Mouse (Mus musculus): ENCODE data around the gene Ntn1. TPM values are rescaled to one million over a fixed set of nuclear protein-coding genes. Genes with fewer than 3 reads are reported as not detected.
A peak's percentile ranks its signal among the peaks of the same experiment; 100 is the strongest.

Gene Ntn1
- polyA plus RNA-seq, 1 experiment from 2014 or later = 67.1 TPM

- H3K27me3 ChIP-seq = no peaks in the 10 kb centered on the region
- CTCF ChIA-PET = interaction anchor here (0.9 to 1.2 kb wide), 2 partner anchors 10 to 98 kb away, joined by 3 to 4 read pairs; no protein-coding TSS in a partner anchor
- in situ Hi-C loops (cut with MboI; ENCODE audit: low pct_unique_long_range_greater_than_20kb) = loop anchor here (5.0 kb wide), 2 partner anchors 43 to 118 kb away; no protein-coding TSS in a partner anchor
- POLR2A ChIA-PET = no interaction called here
- ATAC-seq = no peak
- no peak for DNase-seq (ENCODE audit: low read depth, low spot score)
- no peak for TF ChIP-seq CTCF (IDR thresholded peaks at IDR 0.05)
Measured at GRCm38 (mm10) chr11:68434697-68435096, 34.1 kb upstream of the Ntn1 start.

GRCm38 (mm10) chr11:68433534-68433933, 32.9 kb upstream of the Ntn1 start:
- no peak for DNase-seq (ENCODE audit: low read depth, low spot score)
- TF ChIP-seq CTCF (IDR thresholded peaks at IDR 0.05) = no peak
- no peak for ATAC-seq
- H3K27me3 ChIP-seq = no peaks in the 10 kb centered on the region
- POLR2A ChIA-PET = interaction anchor here (0.7 kb wide), 1 partner anchor 26 kb away, joined by 6 read pairs; no protein-coding TSS in a partner anchor
- in situ Hi-C loops (cut with MboI; ENCODE audit: low pct_unique_long_range_greater_than_20kb) = no loop called here
- CTCF ChIA-PET = interaction anchor here (0.9 to 1.8 kb wide), 3 partner anchors 9 to 51 kb away, joined by 3 to 11 read pairs (median 5); no protein-coding TSS in a partner anchor

- H3K27me3 ChIP-seq = no peaks in the 10 kb centered on the region
- ATAC-seq (peak; percentile 6), DNase-seq (ENCODE audit: low read depth, low spot score) (no peak)
- no peak for TF ChIP-seq CTCF (IDR thresholded peaks at IDR 0.05)
- ChIA-PET POLR2A (interaction anchor here (0.7 kb wide), 1 partner anchor 25 kb away, joined by 6 read pairs; no protein-coding TSS in a partner anchor), CTCF (interaction anchor here (0.9 to 2.4 kb wide), 6 partner anchors 24 to 116 kb away, joined by 3 to 11 read pairs (median 6); no protein-coding TSS in a partner anchor)
- in situ Hi-C loops (cut with MboI; ENCODE audit: low pct_unique_long_range_greater_than_20kb) = no loop called here
Measured at GRCm38 (mm10) chr11:68432361-68433021, 31.9 kb upstream of the Ntn1 start.

- ChIA-PET POLR2A (no interaction called here), CTCF (interaction anchor here (0.9 to 2.4 kb wide), 7 partner anchors 23 to 117 kb away, joined by 3 to 11 read pairs (median 5); no protein-coding TSS in a partner anchor)
- DNase-seq (ENCODE audit: low read depth, low spot score) (peak; percentile 12), ATAC-seq (peak; percentile 82)
- in situ Hi-C loops (cut with MboI; ENCODE audit: low pct_unique_long_range_greater_than_20kb) = no loop called here
- peak; percentile 84 for TF ChIP-seq CTCF (IDR thresholded peaks at IDR 0.05)
- H3K27me3 ChIP-seq = no peaks in the 10 kb centered on the region
Measured at GRCm38 (mm10) chr11:68431699-68432360, 31.2 kb upstream of the Ntn1 start, which contains the start of gene Pik3r5. Gene Pik3r5 (plus strand): TSS chr11:68432121.

GRCm38 (mm10) chr11:68430662-68431061, 30.0 kb upstream of the Ntn1 start:
- ChIA-PET CTCF (interaction anchor here (1.1 to 2.2 kb wide), 2 partner anchors 51 to 118 kb away, joined by 3 to 6 read pairs; no protein-coding TSS in a partner anchor), POLR2A (no interaction called here)
- no peak for TF ChIP-seq CTCF (IDR thresholded peaks at IDR 0.05)
- in situ Hi-C loops (cut with MboI; ENCODE audit: low pct_unique_long_range_greater_than_20kb) = no loop called here
- ATAC-seq = no peak
- H3K27me3 ChIP-seq = no peaks in the 10 kb centered on the region
- no peak for DNase-seq (ENCODE audit: low read depth, low spot score)

DNA sequence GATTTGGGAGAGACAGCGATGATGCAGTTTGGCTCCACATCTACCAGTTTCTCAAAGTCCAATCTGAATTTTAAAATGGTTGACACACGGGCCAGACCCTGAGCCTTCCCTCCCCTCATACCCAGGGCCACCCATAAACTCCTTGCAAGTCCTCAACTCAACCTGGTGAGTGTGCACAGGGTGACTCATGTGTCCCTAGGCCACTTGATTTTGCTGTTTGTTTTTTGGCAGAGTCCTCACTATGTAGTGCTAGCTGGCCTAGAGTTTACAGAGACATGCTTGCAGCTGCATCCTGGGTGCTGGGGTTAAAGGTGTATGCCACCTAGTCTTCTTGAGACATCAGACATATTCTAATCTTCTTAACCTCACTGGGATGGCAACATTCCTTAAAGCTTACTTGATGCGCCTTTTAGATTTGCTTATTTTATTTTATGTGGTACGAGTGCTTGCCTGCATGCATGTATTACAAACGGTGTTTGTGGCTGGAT, 26.5 kb upstream of the Ntn1 start:
- POLR2A ChIA-PET = no interaction called here
- no peaks in the 10 kb centered on the region for H3K27me3 ChIP-seq
- CTCF ChIA-PET = no interaction called here
- DNase-seq (ENCODE audit: low read depth, low spot score) (no peak), ATAC-seq (no peak)
- in situ Hi-C loops (cut with MboI; ENCODE audit: low pct_unique_long_range_greater_than_20kb) = no loop called here
- no peak for TF ChIP-seq CTCF (IDR thresholded peaks at IDR 0.05)

DNA sequence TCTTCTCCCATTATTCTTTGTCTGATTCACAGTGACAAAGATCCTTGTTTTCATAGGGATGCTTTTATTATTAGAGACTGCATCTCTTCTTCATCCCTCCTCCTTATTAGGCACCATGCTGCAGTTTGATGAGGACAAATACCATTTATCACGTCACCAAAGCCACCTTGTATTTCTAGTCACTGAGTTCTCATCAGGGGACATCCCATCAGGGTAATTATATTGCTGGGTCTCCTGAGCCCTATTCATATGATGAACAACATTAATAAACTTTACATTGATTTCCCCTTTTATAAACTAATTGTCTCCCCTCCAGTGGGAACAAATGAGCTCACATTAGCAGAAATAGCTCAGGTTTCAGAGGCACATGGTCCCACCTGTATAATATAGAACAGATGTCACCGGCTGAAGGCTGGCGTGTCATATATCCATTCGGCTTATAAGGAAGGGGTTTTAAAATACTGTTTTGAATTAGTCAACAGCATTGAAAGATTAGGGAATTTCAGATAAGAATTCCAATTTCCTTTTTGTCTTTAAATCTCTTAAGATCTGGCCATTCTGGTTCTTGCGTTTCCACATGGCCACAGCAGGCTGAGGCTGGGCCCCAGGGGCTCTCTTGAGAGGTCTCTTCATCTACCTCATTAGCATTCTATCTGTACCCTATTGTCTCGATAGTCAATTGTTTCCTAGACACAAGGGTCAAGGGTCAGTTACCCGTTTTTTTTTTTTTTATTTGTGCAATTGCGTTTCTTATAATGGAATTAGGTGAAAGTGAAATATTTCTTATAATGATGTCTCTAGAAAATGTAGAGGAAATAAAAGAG, 25.1 kb upstream of the Ntn1 start:
- POLR2A ChIA-PET = no interaction called here
- in situ Hi-C loops (cut with MboI; ENCODE audit: low pct_unique_long_range_greater_than_20kb) = no loop called here
- DNase-seq (ENCODE audit: low read depth, low spot score) (no peak), ATAC-seq (no peak)
- no peaks in the 10 kb centered on the region for H3K27me3 ChIP-seq
- CTCF ChIA-PET = interaction anchor here (1.8 kb wide), 1 partner anchor 9 kb away, joined by 4 read pairs; no protein-coding TSS in a partner anchor
- no peak for TF ChIP-seq CTCF (IDR thresholded peaks at IDR 0.05)

DNA sequence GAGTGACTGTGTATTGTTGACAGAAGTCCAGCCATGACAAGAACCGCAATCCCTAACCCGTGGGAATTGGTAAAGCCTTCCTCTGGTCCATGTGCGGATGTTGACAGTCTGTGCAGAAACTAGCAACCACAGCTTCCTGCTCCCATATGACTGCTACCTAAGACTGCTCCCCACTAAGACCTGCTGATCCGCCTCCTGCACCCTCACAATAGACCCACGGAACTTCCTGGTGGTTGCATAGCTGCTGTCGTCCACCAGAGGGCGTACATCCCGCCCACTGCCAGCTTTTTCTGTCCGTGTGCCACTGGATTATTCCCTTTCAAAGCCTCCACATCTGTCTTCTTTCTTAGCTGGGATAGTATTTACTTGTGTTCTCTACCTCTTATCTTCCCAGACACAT, 17.2 kb upstream of the Ntn1 start:
- in situ Hi-C loops (cut with MboI; ENCODE audit: low pct_unique_long_range_greater_than_20kb) = no loop called here
- DNase-seq (ENCODE audit: low read depth, low spot score) = no peak
- TF ChIP-seq CTCF (IDR thresholded peaks at IDR 0.05) = peak; percentile 92
- ChIA-PET POLR2A (interaction anchor here (0.7 kb wide), 1 partner anchor 332 kb away, joined by 5 read pairs; no protein-coding TSS in a partner anchor), CTCF (interaction anchor here (0.7 to 2.9 kb wide), 7 partner anchors 10 to 443 kb away, joined by 3 to 17 read pairs (median 3); no protein-coding TSS in a partner anchor)
- no peaks in the 10 kb centered on the region for H3K27me3 ChIP-seq
- ATAC-seq = no peak

GRCm38 (mm10) chr11:68417001-68417400, 16.4 kb upstream of the Ntn1 start:
- ChIA-PET POLR2A (interaction anchor here (0.7 kb wide), 1 partner anchor 331 kb away, joined by 5 read pairs; no protein-coding TSS in a partner anchor), CTCF (interaction anchor here (0.8 to 2.9 kb wide), 5 partner anchors 9 to 442 kb away, joined by 3 to 17 read pairs (median 3); no protein-coding TSS in a partner anchor)
- no peaks in the 10 kb centered on the region for H3K27me3 ChIP-seq
- ATAC-seq (no peak), DNase-seq (ENCODE audit: low read depth, low spot score) (no peak)
- in situ Hi-C loops (cut with MboI; ENCODE audit: low pct_unique_long_range_greater_than_20kb) = no loop called here
- TF ChIP-seq CTCF (IDR thresholded peaks at IDR 0.05) = no peak
